Mouse (Mus musculus) testis, adult 2 months (tissue): ENCODE data around the gene Srgap2.

ENCODE experiments used
- CTCF ChIP-seq: fragments of 200-500 bp; IDR thresholded peaks from 2 replicates; pipeline ENCODE4 v1.5.1; 2012; ENCODE audit warnings: low read depth, mild to moderate bottlenecking, inconsistent platforms, low read length, moderate library complexity; ENCODE audit not compliant: control insufficient read depth, insufficient read depth, insufficient replicate concordance
- POLR2A ChIP-seq: fragments of 200-500 bp; IDR thresholded peaks from 2 replicates; pipeline ENCODE4 v1.6.1; 2012; ENCODE audit warnings: low read depth, mild to moderate bottlenecking, inconsistent platforms, low read length, moderate library complexity; ENCODE audit not compliant: control insufficient read depth

DNA sequence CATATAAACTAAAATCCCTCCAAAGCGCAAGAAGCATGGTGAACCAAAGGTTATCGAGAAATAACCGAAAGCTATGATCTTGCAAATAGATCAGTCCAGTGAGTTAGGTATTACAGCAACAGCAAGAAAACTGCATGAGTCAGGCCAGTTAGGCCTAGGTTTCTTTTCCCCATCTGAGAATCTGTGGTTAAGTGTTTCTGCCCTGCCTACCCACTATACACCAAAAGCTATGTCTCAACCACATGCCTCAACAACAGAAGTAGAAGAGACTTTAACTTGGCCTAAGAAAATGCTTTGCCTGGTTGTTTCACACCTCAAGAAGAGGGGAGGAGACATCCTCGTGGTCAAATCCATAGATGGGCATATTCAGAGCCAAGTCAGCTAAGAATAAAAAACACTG lies 80.6 kb downstream of the Srgap2 start:
- TF ChIP-seq CTCF (no peak), POLR2A (no peak)
